Mouse (Mus musculus) heart, embryonic 12.5 days (tissue): ENCODE data around the gene Hmg20a. TPM values are rescaled to one million over a fixed set of nuclear protein-coding genes. Genes with fewer than 3 reads are reported as not detected.
A peak's percentile ranks its signal among the peaks of the same experiment; 100 is the strongest.

Experiments used
- ATAC-seq: fragments of 200-750 bp; cut with Nextera tagmentation; 2 replicates; pipeline ENCODE4 v1.8.0; 2017; ENCODE audit warnings: moderate TSS enrichment, moderate library complexity; ENCODE audit not compliant: insufficient number of reproducible peaks, low FRiP score
- H3K27ac ChIP-seq: fragments of 300-500 bp; sonication (generic); 2 replicates; pipeline ENCODE4 v1.5.1; 2016; ENCODE audit warnings: mild to moderate bottlenecking, moderate library complexity; ENCODE audit not compliant: poor library complexity, severe bottlenecking
- H3K27me3 ChIP-seq: fragments of 300-500 bp; sonication (generic); replicated peaks from 2 replicates; pipeline ENCODE4 v1.6.1; 2016; ENCODE audit warnings: mild to moderate bottlenecking, moderate library complexity
- H3K36me3 ChIP-seq: fragments of 300-500 bp; sonication (generic); 2 replicates; pipeline ENCODE4 v1.6.1; 2016; ENCODE audit warnings: mild to moderate bottlenecking, moderate library complexity
- H3K4me1 ChIP-seq: fragments of 300-500 bp; sonication (generic); replicated peaks from 2 replicates; pipeline ENCODE4 v1.6.1; 2016; ENCODE audit warnings: mild to moderate bottlenecking
- H3K4me2 ChIP-seq: fragments of 300-500 bp; sonication (generic); 2 replicates; pipeline ENCODE4 v1.6.1; 2016; ENCODE audit warnings: mild to moderate bottlenecking, moderate library complexity
- H3K4me3 ChIP-seq: fragments of 300-500 bp; sonication (generic); 2 replicates; pipeline ENCODE4 v1.5.1; 2016; ENCODE audit warnings: mild to moderate bottlenecking
- H3K9ac ChIP-seq: fragments of 300-500 bp; sonication (generic); 2 replicates; pipeline ENCODE4 v1.6.1; 2016; ENCODE audit warnings: mild to moderate bottlenecking, moderate library complexity
- H3K9me3 ChIP-seq: fragments of 300-500 bp; sonication (generic); replicated peaks from 2 replicates; pipeline ENCODE4 v1.6.1; 2016; ENCODE audit warnings: mild to moderate bottlenecking, moderate library complexity
- WGBS: fragments of 180-500 bp; shearing (Covaris S2); methylation state at CpG from one replicate; pipeline ENCODE4 v1.1.7; 2016; 5-methylcytosine and 5-hydroxymethylcytosine counted together
- polyA plus RNA-seq: library from polyadenylated mRNA; unstranded; fragments of >200 nt; fragmentation: Nextera tagmentation; extraction: Ambion mirVana; gene quantifications from 2 replicates; pipeline ENCODE4 v1.2.1, GENCODE M21; 2016

Gene Hmg20a
- polyA plus RNA-seq, 1 experiment from 2014 or later = 62.1 TPM

DNA sequence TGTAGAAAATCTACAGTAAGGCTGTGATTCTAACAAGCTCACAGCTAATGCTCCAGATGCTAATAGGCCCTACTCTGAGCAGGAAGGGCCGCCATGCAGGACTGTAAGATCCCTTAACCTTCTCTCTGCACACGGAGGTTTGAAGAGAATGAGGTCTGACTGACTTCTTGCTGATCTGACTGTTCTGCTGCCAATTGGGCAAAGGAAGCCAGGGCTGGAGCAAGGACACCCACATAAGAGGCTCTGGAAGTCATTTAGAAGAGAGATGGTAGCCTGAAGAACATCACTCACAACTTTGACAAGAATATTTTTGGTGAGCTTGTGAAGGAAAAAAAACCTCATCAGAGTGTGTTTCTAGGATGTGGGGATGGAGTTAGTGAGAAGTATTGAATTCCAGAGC, 51.2 kb downstream of the Hmg20a start:
- peak overlapping the region; percentile 49 for H3K27ac ChIP-seq
- WGBS = 28% methylated on average over 2 of the region's 2 CpGs
- no peak for ATAC-seq
- no peak overlapping the region for H3K9ac ChIP-seq
- no peaks in the 10 kb centered on the region for H3K9me3 ChIP-seq
- H3K4me3 ChIP-seq = no peak overlapping the region
- H3K27me3 ChIP-seq = no peaks in the 10 kb centered on the region
- H3K36me3 ChIP-seq = peaks cover 37% of the 10 kb centered on the region
- H3K4me2 ChIP-seq = no peak overlapping the region
- peaks cover 37% of the 10 kb centered on the region for H3K4me1 ChIP-seq

- no peak for ATAC-seq
- Histone ChIP-seq H3K27me3 (no peaks in the 10 kb centered on the region), H3K9me3 (no peaks in the 10 kb centered on the region), H3K9ac (no peak overlapping the region), H3K27ac (peak overlapping the region; percentile 6), H3K4me2 (no peak overlapping the region), H3K4me1 (peaks cover 31% of the 10 kb centered on the region), H3K4me3 (no peak overlapping the region), H3K36me3 (peaks cover 42% of the 10 kb centered on the region)
- 22% methylated on average over 7 of the region's 7 CpGs for WGBS
Measured at GRCm38 (mm10) chr9:56470291-56470690, 51.9 kb downstream of the Hmg20a start.

- Histone ChIP-seq H3K27me3 (no peaks in the 10 kb centered on the region), H3K27ac (no peak overlapping the region), H3K4me3 (no peak overlapping the region), H3K9me3 (no peaks in the 10 kb centered on the region), H3K9ac (no peak overlapping the region), H3K4me1 (0 out of 2 replicates have a peak, but pooled peaks cover 2% of the 10 kb centered on the region), H3K4me2 (no peak overlapping the region), H3K36me3 (peaks cover 55% of the 10 kb centered on the region)
- ATAC-seq = no peak
- 79% methylated on average over 5 of the region's 5 CpGs for WGBS
Measured at GRCm38 (mm10) chr9:56478975-56479647, 60.7 kb downstream of the Hmg20a start.

GRCm38 (mm10) chr9:56482623-56483022, 64.2 kb downstream of the Hmg20a start:
- Histone ChIP-seq H3K27me3 (no peaks in the 10 kb centered on the region), H3K9me3 (no peaks in the 10 kb centered on the region), H3K27ac (no peak overlapping the region), H3K4me2 (no peak overlapping the region), H3K36me3 (peaks cover 44% of the 10 kb centered on the region), H3K9ac (no peak overlapping the region), H3K4me3 (no peak overlapping the region), H3K4me1 (peaks cover 20% of the 10 kb centered on the region)
- ATAC-seq = no peak
- WGBS = 89% methylated on average over 4 of the region's 4 CpGs

GRCm38 (mm10) chr9:56485423-56485822, 67.0 kb downstream of the Hmg20a start:
- no peak overlapping the region for H3K4me3 ChIP-seq
- H3K4me1 ChIP-seq = peaks cover 32% of the 10 kb centered on the region
- H3K27ac ChIP-seq = no peak overlapping the region
- H3K9ac ChIP-seq = no peak overlapping the region
- no peak overlapping the region for H3K4me2 ChIP-seq
- no peaks in the 10 kb centered on the region for H3K9me3 ChIP-seq
- H3K27me3 ChIP-seq = no peaks in the 10 kb centered on the region
- 90% methylated on average over 1 of the region's 1 CpGs for WGBS
- no peak for ATAC-seq
- peaks cover 60% of the 10 kb centered on the region for H3K36me3 ChIP-seq

GRCm38 (mm10) chr9:56486158-56486557, 67.7 kb downstream of the Hmg20a start:
- ATAC-seq = no peak
- no peak overlapping the region for H3K9ac ChIP-seq
- no peaks in the 10 kb centered on the region for H3K9me3 ChIP-seq
- WGBS = 73% methylated on average over 3 of the region's 3 CpGs
- peaks cover 68% of the 10 kb centered on the region for H3K36me3 ChIP-seq
- H3K27ac ChIP-seq = no peak overlapping the region
- H3K4me3 ChIP-seq = no peak overlapping the region
- H3K27me3 ChIP-seq = no peaks in the 10 kb centered on the region
- H3K4me1 ChIP-seq = peaks cover 32% of the 10 kb centered on the region
- no peak overlapping the region for H3K4me2 ChIP-seq

DNA sequence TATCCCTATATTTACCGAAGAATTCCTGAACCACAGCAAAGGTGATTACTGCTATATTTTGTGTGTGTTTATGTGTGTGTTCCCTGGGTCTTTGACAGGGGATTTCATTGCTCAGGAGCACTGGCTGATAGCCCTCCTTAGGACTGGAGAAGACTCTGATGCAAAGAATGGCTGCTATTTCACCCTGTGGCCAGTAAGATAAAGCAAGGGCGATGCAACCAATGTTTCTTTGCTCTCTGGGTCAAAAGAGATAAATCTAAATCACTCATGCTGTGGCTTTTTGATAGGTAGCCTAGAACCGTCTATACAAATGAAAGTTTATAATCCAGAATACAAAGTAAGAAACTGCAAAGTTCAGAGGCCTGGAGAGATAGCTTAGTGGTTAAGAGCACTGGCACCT, 69.2 kb downstream of the Hmg20a start:
- ATAC-seq = no peak
- Histone ChIP-seq H3K4me3 (no peak overlapping the region), H3K9ac (no peak overlapping the region), H3K9me3 (no peaks in the 10 kb centered on the region), H3K4me1 (peaks cover 32% of the 10 kb centered on the region), H3K27ac (no peak overlapping the region), H3K27me3 (no peaks in the 10 kb centered on the region), H3K36me3 (peaks cover 71% of the 10 kb centered on the region), H3K4me2 (no peak overlapping the region)
- 74% methylated on average over 3 of the region's 3 CpGs for WGBS

- H3K4me2 ChIP-seq = no peak overlapping the region
- peaks cover 67% of the 10 kb centered on the region for H3K36me3 ChIP-seq
- no peaks in the 10 kb centered on the region for H3K27me3 ChIP-seq
- no peaks in the 10 kb centered on the region for H3K9me3 ChIP-seq
- H3K27ac ChIP-seq = no peak overlapping the region
- H3K4me3 ChIP-seq = no peak overlapping the region
- H3K4me1 ChIP-seq = peaks cover 46% of the 10 kb centered on the region
- ATAC-seq = no peak
- no peak overlapping the region for H3K9ac ChIP-seq
- 85% methylated on average over 3 of the region's 3 CpGs for WGBS
Measured at GRCm38 (mm10) chr9:56492391-56492790, 74.0 kb downstream of the Hmg20a start.

DNA sequence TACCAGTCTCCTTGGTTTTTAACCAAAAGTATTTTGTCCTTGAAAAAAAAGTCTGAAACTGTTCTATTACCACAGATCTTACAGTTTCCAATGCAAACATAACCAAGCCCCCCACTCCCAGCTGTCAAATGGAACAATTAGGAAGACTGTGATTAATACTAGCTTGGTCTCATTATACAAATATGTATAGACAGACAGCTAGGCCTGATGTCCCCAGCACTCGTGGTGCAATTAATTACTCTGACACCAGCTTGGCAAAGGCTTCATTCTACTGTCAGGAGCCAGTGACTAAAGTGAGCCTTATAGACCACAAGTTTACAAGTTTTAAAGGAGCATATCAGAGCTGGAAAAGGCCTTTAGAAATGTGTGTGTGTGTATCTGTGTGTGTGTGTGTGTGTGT, 74.5 kb downstream of the Hmg20a start:
- peaks cover 44% of the 10 kb centered on the region for H3K4me1 ChIP-seq
- H3K9ac ChIP-seq = no peak overlapping the region
- no peak for ATAC-seq
- peaks cover 63% of the 10 kb centered on the region for H3K36me3 ChIP-seq
- no peak overlapping the region for H3K27ac ChIP-seq
- H3K4me2 ChIP-seq = no peak overlapping the region
- no peaks in the 10 kb centered on the region for H3K9me3 ChIP-seq
- no peak overlapping the region for H3K4me3 ChIP-seq
- H3K27me3 ChIP-seq = no peaks in the 10 kb centered on the region
- 68% methylated on average over 1 of the region's 1 CpGs for WGBS

DNA sequence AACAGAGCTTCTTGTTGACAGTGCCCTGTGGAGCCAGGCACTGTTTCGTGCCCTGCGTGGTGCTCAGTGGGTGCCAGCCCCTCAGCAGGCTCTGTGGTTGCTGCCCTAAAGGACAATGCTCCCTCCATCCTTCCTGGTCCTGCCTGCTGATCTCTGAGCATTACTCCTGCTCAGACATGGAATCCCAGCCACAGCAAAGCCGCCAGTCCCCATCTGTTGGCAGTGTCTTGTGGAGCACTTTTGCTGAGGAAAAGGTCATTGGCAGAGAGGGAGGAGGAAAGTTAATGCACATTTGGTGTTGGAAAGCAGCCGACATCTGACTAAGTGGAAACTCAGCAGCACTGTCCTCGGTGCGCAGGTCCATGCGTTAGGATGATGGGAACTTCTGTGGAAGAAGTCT, 76.7 kb downstream of the Hmg20a start:
- H3K4me3 ChIP-seq = no peak overlapping the region
- H3K9me3 ChIP-seq = no peaks in the 10 kb centered on the region
- ATAC-seq = no peak
- peaks cover 43% of the 10 kb centered on the region for H3K36me3 ChIP-seq
- H3K27me3 ChIP-seq = no peaks in the 10 kb centered on the region
- no peak overlapping the region for H3K27ac ChIP-seq
- 52% methylated on average over 7 of the region's 7 CpGs for WGBS
- no peak overlapping the region for H3K4me2 ChIP-seq
- peaks cover 45% of the 10 kb centered on the region for H3K4me1 ChIP-seq
- no peak overlapping the region for H3K9ac ChIP-seq

DNA sequence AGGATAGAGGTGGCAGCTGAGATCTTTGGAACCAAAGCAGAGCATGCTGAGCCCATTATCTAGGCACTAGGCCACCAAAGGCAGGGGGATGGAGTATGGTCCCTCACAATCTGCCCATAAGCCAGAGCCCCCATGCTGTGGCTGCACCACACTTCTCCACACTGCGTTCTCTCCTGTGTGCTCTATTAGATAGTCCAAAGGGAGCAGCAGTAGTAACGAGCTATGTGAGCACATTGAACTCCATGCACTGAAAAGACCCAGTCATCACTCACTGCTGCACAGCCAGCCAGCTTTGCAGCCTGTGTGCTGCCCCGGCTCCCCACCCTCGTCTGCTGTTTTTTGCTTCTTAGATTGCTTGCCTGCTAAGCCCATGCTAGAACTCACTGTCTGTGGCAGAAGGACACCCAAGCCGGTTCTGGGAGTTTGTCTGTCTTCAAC, 77.4 kb downstream of the Hmg20a start:
- H3K4me2 ChIP-seq = no peak overlapping the region
- 43% methylated on average over 5 of the region's 5 CpGs for WGBS
- H3K36me3 ChIP-seq = peaks cover 37% of the 10 kb centered on the region
- no peaks in the 10 kb centered on the region for H3K27me3 ChIP-seq
- H3K27ac ChIP-seq = peak overlapping the region; percentile 84; the same call in 1 of the 2 replicates
- H3K4me3 ChIP-seq = no peak overlapping the region
- H3K9ac ChIP-seq = peak overlapping the region; percentile 8; the same call in 1 of the 2 replicates
- H3K4me1 ChIP-seq = peaks cover 45% of the 10 kb centered on the region
- ATAC-seq = no peak
- H3K9me3 ChIP-seq = no peaks in the 10 kb centered on the region

DNA sequence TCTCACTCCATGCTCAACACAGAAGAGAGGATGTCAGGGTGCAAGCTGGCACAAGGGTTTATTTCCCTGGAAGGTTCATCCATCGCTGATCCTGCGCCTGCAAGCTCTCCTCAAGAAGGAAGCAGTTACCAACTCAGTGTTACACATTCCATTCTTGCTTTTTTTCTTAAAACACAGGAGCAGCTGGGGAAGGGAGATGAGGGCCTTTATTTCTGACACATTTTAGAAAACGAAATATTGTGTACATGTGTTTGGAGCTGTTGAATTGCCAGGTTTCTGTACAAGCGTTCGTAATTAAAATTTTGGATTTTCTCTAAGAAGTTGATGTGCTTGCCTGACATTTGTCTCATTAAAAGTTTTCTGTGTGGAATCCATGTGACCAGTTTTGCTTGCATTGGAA, 78.2 kb downstream of the Hmg20a start:
- ATAC-seq = no peak
- Histone ChIP-seq H3K9me3 (no peaks in the 10 kb centered on the region), H3K4me1 (peaks cover 50% of the 10 kb centered on the region), H3K36me3 (peaks cover 30% of the 10 kb centered on the region), H3K9ac (peak overlapping the region; percentile 43; the same call in 1 of the 2 replicates), H3K27me3 (no peaks in the 10 kb centered on the region), H3K27ac (peak overlapping the region; percentile 84), H3K4me2 (no peak overlapping the region), H3K4me3 (no peak overlapping the region)
- 85% methylated on average over 5 of the region's 5 CpGs for WGBS
